Mouse (Mus musculus) myocyte (in vitro differentiated cells): ENCODE results near the gene Zfp36l1.

Experiments used
- CEBPB ChIP-seq: IDR thresholded peaks from 2 replicates; pipeline ENCODE4 v1.6.1; 2011; ENCODE audit warnings: mild to moderate bottlenecking, moderate library complexity; ENCODE audit not compliant: poor library complexity, insufficient read depth, severe bottlenecking
- E2F4 ChIP-seq: IDR thresholded peaks from one replicate; pipeline ENCODE4 v1.6.1; 2011; ENCODE audit warnings: mild to moderate bottlenecking, control low read depth, moderate library complexity; ENCODE audit not compliant: insufficient read depth
- MAX ChIP-seq: IDR thresholded peaks from one replicate; pipeline ENCODE4 v1.6.1; 2011; ENCODE audit warnings: low read depth, mild to moderate bottlenecking, control low read depth
- MYOD1 ChIP-seq, 3 experiments: IDR thresholded peaks; one replicate each; pipeline ENCODE4 v1.6.1; 2011; ENCODE audit warnings: control low read depth in 2 of 3, low read depth in 2 of 3, mild to moderate bottlenecking in 2 of 3, moderate library complexity in 1 of 3; ENCODE audit not compliant: insufficient read length in 2 of 3, control insufficient read depth in 1 of 3
- MYOG ChIP-seq, 3 experiments: IDR thresholded peaks; one replicate each; pipeline ENCODE4 v1.6.1; 2011; ENCODE audit warnings: control low read depth in 2 of 3, low read depth in 2 of 3, mild to moderate bottlenecking in 2 of 3; ENCODE audit not compliant: insufficient read length in 2 of 3, control insufficient read depth in 1 of 3, insufficient read depth in 1 of 3
- POLR2A ChIP-seq: IDR thresholded peaks from one replicate; pipeline ENCODE4 v1.6.1; 2011; ENCODE audit warnings: low read depth, mild to moderate bottlenecking, control low read depth, moderate library complexity; ENCODE audit not compliant: insufficient read length
- POLR2AphosphoS2 ChIP-seq: IDR thresholded peaks from one replicate; pipeline ENCODE4 v1.6.1; 2011; ENCODE audit warnings: low read depth, control low read depth; ENCODE audit not compliant: insufficient read length
- SRF ChIP-seq: IDR thresholded peaks from one replicate; pipeline ENCODE4 v1.6.1; 2011; ENCODE audit warnings: low read depth; ENCODE audit not compliant: control insufficient read depth, insufficient read length
- TCF12 ChIP-seq: IDR thresholded peaks from one replicate; pipeline ENCODE4 v1.6.1; 2011; ENCODE audit warnings: mild to moderate bottlenecking, control low read depth; ENCODE audit not compliant: poor library complexity, insufficient read depth, severe bottlenecking
- TCF3 ChIP-seq: IDR thresholded peaks from one replicate; pipeline ENCODE4 v1.6.1; 2011; ENCODE audit warnings: low read depth, control low read depth; ENCODE audit not compliant: insufficient read length
- USF1 ChIP-seq: IDR thresholded peaks from one replicate; pipeline ENCODE4 v1.6.1; 2011; ENCODE audit warnings: low read depth, mild to moderate bottlenecking, control low read depth, moderate library complexity

- TF ChIP-seq MYOD1 (IDR thresholded peaks at IDR 0.05; ENCODE audit: control insufficient read depth in 1 of 3, insufficient read length in 2 of 3, low read depth in 2 of 3) (no peak), USF1 (no peak), MAX (no peak), E2F4 (no peak), POLR2A (no peak), MYOG (IDR thresholded peaks at IDR 0.05; ENCODE audit: control insufficient read depth in 1 of 3, insufficient read depth in 1 of 3, insufficient read length in 2 of 3, low read depth in 2 of 3) (no peak), TCF12 (no peak), POLR2AphosphoS2 (no peak), TCF3 (no peak), CEBPB (no peak), SRF (no peak)
These were observed 44.8 kb downstream of the Zfp36l1 start for GRCm38 (mm10) chr12:80068016-80068415.
